Mouse (Mus musculus) bone marrow macrophage, adult 2 months (primary cell): ENCODE results near the gene Eno3.

Experiments used
- CTCF ChIP-seq: IDR thresholded peaks from 2 replicates; pipeline ENCODE4 v1.5.1; 2012; ENCODE audit warnings: low read depth, mild to moderate bottlenecking, low read length, moderate library complexity
- POLR2A ChIP-seq: IDR thresholded peaks from 2 replicates; pipeline ENCODE4 v1.6.1; 2012; ENCODE audit warnings: mild to moderate bottlenecking, low read depth, low read length, borderline replicate concordance

GRCm38 (mm10) chr11:70702781-70703180, 45.8 kb downstream of the Eno3 start:
- TF ChIP-seq CTCF (no peak), POLR2A (no peak)
